Mouse (Mus musculus): Measurements from ENCODE around the gene Neurog1.

Gene Neurog1

GRCm38 (mm10) chr13:56251924-56252619, at the start of gene Neurog1:
Neurog1 (minus strand) TSS chr13:56252163.
- DNase-seq, result peak in 1 of 2 experiments; percentile 36

- DNase-seq, result no peak
Measured at GRCm38 (mm10) chr13:56299336-56299735, 47.4 kb upstream of the Neurog1 start.

GRCm38 (mm10) chr13:56296659-56297020, 44.7 kb upstream of the Neurog1 start:
- no peak for DNase-seq

- DNase-seq, result peak; percentile 39 to 52
Measured at GRCm38 (mm10) chr13:56295943-56296658, 44.1 kb upstream of the Neurog1 start, which contains the start of gene Cxcl14. Cxcl14 (minus strand) TSS chr13:56296551.

- no peak for DNase-seq
Measured at GRCm38 (mm10) chr13:56295586-56295942, 43.6 kb upstream of the Neurog1 start.

- no peak for DNase-seq
Measured at GRCm38 (mm10) chr13:56294908-56295307, 42.9 kb upstream of the Neurog1 start.

GRCm38 (mm10) chr13:56289998-56290397, 38.0 kb upstream of the Neurog1 start:
- DNase-seq, result no peak

GRCm38 (mm10) chr13:56289261-56289660, 37.3 kb upstream of the Neurog1 start:
- DNase-seq, result no peak

- no peak for DNase-seq
Measured at GRCm38 (mm10) chr13:56288601-56289000, 36.6 kb upstream of the Neurog1 start.

- no peak for DNase-seq
Measured at GRCm38 (mm10) chr13:56287091-56287490, 35.1 kb upstream of the Neurog1 start.

GRCm38 (mm10) chr13:56283321-56283720, 31.4 kb upstream of the Neurog1 start:
- no peak for DNase-seq

- peak in 1 of 2 experiments; percentile 6 for DNase-seq
Measured at GRCm38 (mm10) chr13:56280356-56280755, 28.4 kb upstream of the Neurog1 start.

GRCm38 (mm10) chr13:56279439-56279838, 27.5 kb upstream of the Neurog1 start:
- DNase-seq, result peak; percentile 73 to 86

- no peak for DNase-seq
Measured at GRCm38 (mm10) chr13:56275171-56275570, 23.2 kb upstream of the Neurog1 start.

GRCm38 (mm10) chr13:56270124-56270523, 18.2 kb upstream of the Neurog1 start:
- DNase-seq, result no peak

GRCm38 (mm10) chr13:56267396-56267795, 15.4 kb upstream of the Neurog1 start:
- DNase-seq, result no peak

- DNase-seq, result peak in 1 of 2 experiments; percentile 38
Measured at GRCm38 (mm10) chr13:56266435-56266834, 14.5 kb upstream of the Neurog1 start.

- no peak for DNase-seq
Measured at GRCm38 (mm10) chr13:56265661-56266060, 13.7 kb upstream of the Neurog1 start.

GRCm38 (mm10) chr13:56262269-56262668, 10.3 kb upstream of the Neurog1 start:
- DNase-seq, result no peak

- no peak for DNase-seq
Measured at GRCm38 (mm10) chr13:56260344-56260780, 8.4 kb upstream of the Neurog1 start.

- DNase-seq, result no peak
Measured at GRCm38 (mm10) chr13:56259926-56260250, 7.9 kb upstream of the Neurog1 start.

- no peak for DNase-seq
Measured at GRCm38 (mm10) chr13:56259021-56259925, 7.3 kb upstream of the Neurog1 start.

Data from lung, postnatal 4 days (tissue).